Mouse (Mus musculus): ENCODE measurements around the gene Cnksr1. TPM values are rescaled to one million over a fixed set of nuclear protein-coding genes. Genes with fewer than 3 reads are reported as not detected.

The Cnksr1 gene
- polyA plus RNA-seq, 1 experiment from 2014 or later: 7.7 TPM

- H3K4me1 ChIP-seq: peaks cover 4% of the 10 kb centered on the region; the same call in 1 of the 2 replicates
- no peak overlapping the region for H3K4me2 ChIP-seq
- no peak overlapping the region for H3K9ac ChIP-seq
- no peak overlapping the region for H3K27ac ChIP-seq
- peaks cover 2% of the 10 kb centered on the region; the same call in 1 of the 2 replicates for H3K36me3 ChIP-seq
- 75% methylated on average over 1 of the region's 1 CpGs for WGBS
- no peak overlapping the region for H3K4me3 ChIP-seq (replicated peaks)
- ATAC-seq (ENCODE audit: insufficient read depth, low FRiP score, low read depth): peak; percentile 59; the same call in 1 of the 2 replicates
- H3K9me3 ChIP-seq: no peaks in the 10 kb centered on the region
- H3K27me3 ChIP-seq (replicated peaks): no peaks in the 10 kb centered on the region
Measured at GRCm38 (mm10) chr4:134181112-134181511, 57.1 kb downstream of the Cnksr1 start.

Other genes starting within 250 kb of the Cnksr1 start
- gene Dhdds, start 237.5 kb downstream of the Cnksr1 start, polyA plus RNA-seq (2015; fragmentation: Nextera tagmentation; extraction: Ambion mirVana): 39.9 and 41.5 TPM in 2 replicates
- 0.12 and 0.17 TPM in 2 replicates for gene Lin28a, start 219.6 kb downstream of the Cnksr1 start, polyA plus RNA-seq (2015; fragmentation: Nextera tagmentation; extraction: Ambion mirVana)
- gene Zfp683, start 184.6 kb downstream of the Cnksr1 start, polyA plus RNA-seq (2015; fragmentation: Nextera tagmentation; extraction: Ambion mirVana): not detected in 2 replicates
- gene Crybg2, start 177.6 kb downstream of the Cnksr1 start, polyA plus RNA-seq (2015; fragmentation: Nextera tagmentation; extraction: Ambion mirVana): 11.1 and 11.9 TPM in 2 replicates
- gene Cd52, start 143.3 kb downstream of the Cnksr1 start, polyA plus RNA-seq (2015; fragmentation: Nextera tagmentation; extraction: Ambion mirVana): 34.8 and 39.7 TPM in 2 replicates
- 4.3 and 5.7 TPM in 2 replicates for gene Ubxn11, start 135.8 kb downstream of the Cnksr1 start, polyA plus RNA-seq (2015; fragmentation: Nextera tagmentation; extraction: Ambion mirVana)
- gene Sh3bgrl3, start 109.6 kb downstream of the Cnksr1 start, polyA plus RNA-seq (2015; fragmentation: Nextera tagmentation; extraction: Ambion mirVana): 363 and 395 TPM in 2 replicates
- 83.0 and 84.0 TPM in 2 replicates for gene Cep85, start 51.3 kb downstream of the Cnksr1 start, polyA plus RNA-seq (2015; fragmentation: Nextera tagmentation; extraction: Ambion mirVana)
- gene Gm7534, start 35.4 kb downstream of the Cnksr1 start, polyA plus RNA-seq (2015; fragmentation: Nextera tagmentation; extraction: Ambion mirVana): not detected in 2 replicates
- gene Catsper4, start 11.0 kb downstream of the Cnksr1 start, polyA plus RNA-seq (2015; fragmentation: Nextera tagmentation; extraction: Ambion mirVana): 0.26 and 0.31 TPM in 2 replicates
- gene E130218I03Rik, start 5.3 kb upstream of the Cnksr1 start, polyA plus RNA-seq (2015; fragmentation: Nextera tagmentation; extraction: Ambion mirVana): 0.28 and 0.37 TPM in 2 replicates
- gene Zfp593, start 7.2 kb upstream of the Cnksr1 start, polyA plus RNA-seq (2015; fragmentation: Nextera tagmentation; extraction: Ambion mirVana): 15.1 and 15.9 TPM in 2 replicates
- not detected in 2 replicates for gene Gm30191, start 8.5 kb upstream of the Cnksr1 start, polyA plus RNA-seq (2015; fragmentation: Nextera tagmentation; extraction: Ambion mirVana)
- 4.2 and 5.2 TPM in 2 replicates for gene Grrp1, start 15.7 kb upstream of the Cnksr1 start, polyA plus RNA-seq (2015; fragmentation: Nextera tagmentation; extraction: Ambion mirVana)
- gene Pdik1l, start 49.5 kb upstream of the Cnksr1 start, polyA plus RNA-seq (2015; fragmentation: Nextera tagmentation; extraction: Ambion mirVana): 18.9 and 20.0 TPM in 2 replicates
- gene Trim63, start 76.7 kb upstream of the Cnksr1 start, polyA plus RNA-seq (2015; fragmentation: Nextera tagmentation; extraction: Ambion mirVana): 0.41 and 0.52 TPM in 2 replicates
- 0.75 and 0.86 TPM in 2 replicates for gene Slc30a2, start 104.8 kb upstream of the Cnksr1 start, polyA plus RNA-seq (2015; fragmentation: Nextera tagmentation; extraction: Ambion mirVana)
- 1.0 and 1.1 TPM in 2 replicates for gene Extl1, start 145.5 kb upstream of the Cnksr1 start, polyA plus RNA-seq (2015; fragmentation: Nextera tagmentation; extraction: Ambion mirVana)
- gene Pafah2, start 157.9 kb upstream of the Cnksr1 start, polyA plus RNA-seq (2015; fragmentation: Nextera tagmentation; extraction: Ambion mirVana): 17.8 and 20.9 TPM in 2 replicates
- gene Stmn1, start 229.9 kb upstream of the Cnksr1 start, polyA plus RNA-seq (2015; fragmentation: Nextera tagmentation; extraction: Ambion mirVana): 1,192 and 1,334 TPM in 2 replicates